Mouse (Mus musculus) C2C12 (cell line): ENCODE results near the gene Tnfrsf1b.

Experiments
- CEBPB ChIP-seq: IDR thresholded peaks from one replicate; pipeline ENCODE4 v1.6.1; 2011; ENCODE audit warnings: low read depth, mild to moderate bottlenecking, control low read depth, moderate library complexity
- CTCF ChIP-seq: IDR thresholded peaks from one replicate; pipeline ENCODE4 v1.5.1; 2011; ENCODE audit not compliant: control insufficient read depth, insufficient read depth, insufficient read length
- FOSL1 ChIP-seq: IDR thresholded peaks from one replicate; pipeline ENCODE4 v1.8.0; 2011; ENCODE audit warnings: mild to moderate bottlenecking, low read length; ENCODE audit not compliant: poor library complexity, insufficient read depth, severe bottlenecking
- MAX ChIP-seq: IDR thresholded peaks from one replicate; pipeline ENCODE4 v1.6.1; 2011; ENCODE audit warnings: mild to moderate bottlenecking, control low read depth
- MYOD1 ChIP-seq: IDR thresholded peaks from one replicate; pipeline ENCODE4 v1.6.1; 2011; ENCODE audit warnings: low read depth; ENCODE audit not compliant: control insufficient read depth, insufficient read length
- MYOG ChIP-seq: IDR thresholded peaks from one replicate; pipeline ENCODE4 v1.6.1; 2011; ENCODE audit not compliant: control insufficient read depth, insufficient read length; ENCODE audit errors: extremely low read depth
- USF1 ChIP-seq: IDR thresholded peaks from one replicate; pipeline ENCODE4 v1.6.1; 2011; ENCODE audit warnings: low read depth, mild to moderate bottlenecking, control low read depth, moderate library complexity

DNA sequence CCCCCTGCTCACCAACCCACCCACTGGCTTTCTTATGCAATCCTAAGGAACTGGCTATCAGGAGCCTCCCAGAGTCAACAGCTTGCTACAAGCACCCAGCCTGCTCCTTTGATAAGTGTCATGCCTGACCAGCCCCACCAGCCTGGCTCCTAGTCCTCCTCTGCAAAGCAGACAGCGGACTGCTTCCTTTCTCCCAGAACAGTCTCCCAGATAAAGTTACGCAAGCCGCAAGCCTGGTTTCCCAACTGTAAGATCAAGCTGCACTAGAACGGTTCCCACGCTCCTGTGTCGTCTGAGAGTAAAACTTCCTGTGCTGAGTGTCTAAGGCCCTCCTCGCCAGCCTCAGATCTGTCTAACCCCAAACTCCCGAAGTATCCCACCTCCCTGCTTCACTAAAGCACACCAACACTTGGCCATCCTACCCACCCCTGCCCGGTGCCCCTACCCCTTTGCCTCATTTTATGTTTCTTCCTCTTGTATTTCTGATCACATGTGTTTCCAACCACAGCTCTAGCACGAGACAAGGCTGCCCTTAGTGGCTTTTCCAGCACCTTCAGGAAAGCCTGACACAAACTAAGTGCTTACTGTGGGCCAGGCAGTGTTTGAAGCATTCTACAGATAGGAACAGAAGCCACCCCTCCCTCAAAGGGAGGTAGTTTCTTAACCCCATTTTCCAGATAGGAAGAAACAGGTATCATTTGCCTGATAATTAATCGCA lies 46.5 kb downstream of the Tnfrsf1b start:
- TF ChIP-seq CTCF: no peak
- no peak for TF ChIP-seq USF1
- TF ChIP-seq MAX: no peak
- TF ChIP-seq MYOG: no peak
- no peak for TF ChIP-seq MYOD1
- no peak for TF ChIP-seq FOSL1
- peak; percentile 75 for TF ChIP-seq CEBPB
